Mouse (Mus musculus): ENCODE measurements at regions not wholly inside any gene's neighbourhood (a gene's known extent, or its start where the extent isn't known, plus 50 kb on each side); places are given as distances from the start of the nearest gene placed in this dataset.

DNA sequence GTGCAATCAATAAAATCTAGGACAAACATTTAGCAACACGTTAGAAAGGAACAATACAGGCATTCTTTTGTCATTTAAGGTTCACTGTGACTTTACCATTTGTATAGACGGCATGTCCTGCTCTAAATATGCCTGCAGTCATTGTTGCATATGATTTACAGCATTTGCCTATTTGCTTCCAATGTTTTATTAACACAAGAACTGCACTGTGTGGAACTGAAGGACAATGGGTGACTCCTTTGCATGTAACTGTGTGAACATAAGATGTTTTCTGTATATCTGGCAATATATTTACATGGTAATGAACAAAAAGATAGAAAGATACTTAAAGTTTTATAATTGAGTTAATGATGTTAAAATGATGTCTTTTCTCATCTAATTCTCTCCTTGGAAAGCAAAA, 57.1 kb downstream of the Pou4f1 start:
- DNase-seq (ENCODE audit: low read depth, low spot score) = no peak

DNA sequence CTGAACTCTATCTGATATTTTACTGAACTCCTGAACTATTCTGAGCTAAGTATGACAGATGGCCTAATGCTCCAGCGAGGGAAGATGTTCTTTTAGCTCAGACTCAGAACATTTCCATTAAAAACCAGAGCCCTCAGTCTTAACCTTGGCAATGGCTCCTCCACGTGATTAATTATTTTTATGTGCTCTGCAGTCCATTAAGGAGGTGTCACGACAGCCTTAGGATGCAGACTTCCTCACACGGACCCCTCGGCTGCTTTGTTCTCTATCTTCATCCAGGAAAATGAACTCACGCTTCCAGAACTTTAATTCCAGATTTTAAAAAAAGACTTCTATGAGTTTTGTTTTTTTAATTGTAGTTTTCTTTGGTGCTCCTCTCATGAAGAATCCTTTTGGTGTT, 57.5 kb downstream of the Pou4f1 start:
- DNase-seq (ENCODE audit: low read depth, low spot score) = no peak

GRCm38 (mm10) chr14:104406062-104406461, 61.7 kb downstream of the Pou4f1 start:
- DNase-seq (ENCODE audit: low read depth, low spot score) = no peak

GRCm38 (mm10) chr14:104389297-104390071, 78.3 kb downstream of the Pou4f1 start:
- no peak for DNase-seq (ENCODE audit: low read depth, low spot score)

DNA sequence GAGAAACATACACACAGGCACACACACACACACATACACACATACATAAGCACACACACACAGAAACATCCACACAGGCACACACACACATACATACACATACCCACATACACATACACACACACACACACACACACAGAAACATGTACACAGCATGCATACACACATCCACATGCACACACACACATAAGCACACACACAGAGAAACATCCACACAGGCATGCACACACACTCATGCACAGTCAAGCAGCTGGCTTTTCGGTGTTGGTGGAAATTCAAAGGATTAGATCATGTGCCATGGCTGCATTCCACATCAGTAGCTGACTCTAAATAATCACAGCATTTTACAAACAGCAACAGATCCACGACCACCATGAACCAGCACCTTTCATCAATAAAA, 78.9 kb downstream of the Pou4f1 start:
- no peak for DNase-seq (ENCODE audit: low read depth, low spot score)

GRCm38 (mm10) chr14:104380986-104381385, 86.8 kb downstream of the Pou4f1 start:
- DNase-seq (ENCODE audit: low read depth, low spot score) = no peak

DNA sequence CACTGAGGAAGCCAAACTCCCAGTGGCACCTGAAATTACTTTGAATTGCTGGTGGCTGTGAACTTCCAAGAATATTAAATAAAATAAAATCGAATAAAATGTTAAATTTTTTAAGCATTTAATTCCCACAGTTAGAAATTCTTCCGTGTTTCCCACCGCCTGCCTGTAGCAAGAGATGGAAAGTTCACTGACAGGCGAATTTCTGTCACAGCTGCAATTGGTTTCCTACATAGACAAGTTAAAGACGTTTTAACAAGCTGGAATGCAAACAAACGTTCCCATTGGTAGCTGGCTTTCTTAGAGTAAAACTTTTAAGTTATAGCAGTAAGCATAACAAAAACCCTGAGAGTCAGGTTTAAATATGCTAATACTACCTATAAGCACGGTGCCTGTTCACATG, 95.0 kb downstream of the Pou4f1 start:
- DNase-seq (ENCODE audit: low read depth, low spot score) = no peak

DNA sequence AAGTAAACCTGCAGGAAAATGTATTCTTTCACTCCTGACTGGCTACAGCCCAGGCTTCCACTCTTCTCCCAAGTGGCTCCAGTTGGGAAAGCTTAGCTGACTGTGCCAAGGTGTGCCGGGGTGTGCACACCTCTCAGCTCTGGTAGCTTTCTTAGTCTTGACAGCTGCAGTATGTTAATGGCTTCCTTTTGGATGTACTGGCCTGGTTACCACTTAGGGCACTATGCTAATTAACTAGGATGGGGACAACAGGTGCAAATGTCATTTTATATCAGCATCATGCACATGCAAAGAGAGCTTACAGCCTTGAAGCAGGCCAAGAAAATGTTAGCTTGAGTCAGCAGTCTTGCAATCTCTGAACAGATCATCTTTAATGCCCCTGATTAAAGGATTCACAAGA, 111.2 kb downstream of the Pou4f1 start:
- no peak for DNase-seq (ENCODE audit: low read depth, low spot score)

- peak; percentile 5 for DNase-seq (ENCODE audit: low read depth, low spot score)
Observed at GRCm38 (mm10) chr14:104336783-104337182, 131.0 kb downstream of the Pou4f1 start.

- no peak for DNase-seq (ENCODE audit: low read depth, low spot score)
Observed at GRCm38 (mm10) chr14:104326089-104326488, 141.7 kb downstream of the Pou4f1 start.

DNA sequence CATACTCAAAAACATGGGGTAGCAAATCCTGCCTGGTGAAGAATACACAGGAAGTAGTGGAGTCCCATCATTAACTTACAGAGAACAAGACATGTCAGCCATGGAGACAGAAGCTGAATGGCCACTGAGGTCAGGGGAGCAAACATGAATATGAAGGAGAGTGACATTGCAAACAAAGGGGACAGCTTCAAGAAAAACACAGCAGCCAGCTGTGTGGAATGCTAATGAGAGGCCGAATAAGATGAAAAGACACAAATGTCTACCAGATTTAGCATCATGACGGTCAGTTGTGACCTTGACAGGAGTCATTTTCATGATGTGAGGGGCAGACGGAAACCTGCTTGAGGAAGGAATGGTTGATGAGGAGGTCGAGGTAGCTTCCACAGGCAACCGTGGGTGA, 167.7 kb downstream of the Pou4f1 start:
- DNase-seq (ENCODE audit: low read depth, low spot score) = no peak

DNA sequence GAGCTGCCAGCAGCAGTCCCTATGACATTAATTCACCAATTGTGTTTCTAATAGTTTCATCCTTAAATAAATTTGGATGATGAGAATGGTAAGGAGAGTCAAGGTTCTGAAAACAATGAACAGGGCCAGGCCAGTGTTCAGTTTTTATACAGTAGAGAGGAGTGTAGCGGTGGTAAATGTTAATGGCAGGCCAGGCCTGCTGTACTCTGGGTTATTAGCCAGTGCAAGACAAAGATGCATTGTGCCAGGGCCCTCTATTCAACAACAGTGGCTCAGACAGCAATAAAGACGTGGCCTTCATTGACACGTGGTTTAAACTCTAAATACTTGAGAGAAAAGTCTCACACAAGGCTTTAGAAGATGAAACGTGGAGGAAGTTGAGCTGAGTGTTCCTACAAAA, 169.5 kb downstream of the Pou4f1 start:
- no peak for DNase-seq (ENCODE audit: low read depth, low spot score)

DNA sequence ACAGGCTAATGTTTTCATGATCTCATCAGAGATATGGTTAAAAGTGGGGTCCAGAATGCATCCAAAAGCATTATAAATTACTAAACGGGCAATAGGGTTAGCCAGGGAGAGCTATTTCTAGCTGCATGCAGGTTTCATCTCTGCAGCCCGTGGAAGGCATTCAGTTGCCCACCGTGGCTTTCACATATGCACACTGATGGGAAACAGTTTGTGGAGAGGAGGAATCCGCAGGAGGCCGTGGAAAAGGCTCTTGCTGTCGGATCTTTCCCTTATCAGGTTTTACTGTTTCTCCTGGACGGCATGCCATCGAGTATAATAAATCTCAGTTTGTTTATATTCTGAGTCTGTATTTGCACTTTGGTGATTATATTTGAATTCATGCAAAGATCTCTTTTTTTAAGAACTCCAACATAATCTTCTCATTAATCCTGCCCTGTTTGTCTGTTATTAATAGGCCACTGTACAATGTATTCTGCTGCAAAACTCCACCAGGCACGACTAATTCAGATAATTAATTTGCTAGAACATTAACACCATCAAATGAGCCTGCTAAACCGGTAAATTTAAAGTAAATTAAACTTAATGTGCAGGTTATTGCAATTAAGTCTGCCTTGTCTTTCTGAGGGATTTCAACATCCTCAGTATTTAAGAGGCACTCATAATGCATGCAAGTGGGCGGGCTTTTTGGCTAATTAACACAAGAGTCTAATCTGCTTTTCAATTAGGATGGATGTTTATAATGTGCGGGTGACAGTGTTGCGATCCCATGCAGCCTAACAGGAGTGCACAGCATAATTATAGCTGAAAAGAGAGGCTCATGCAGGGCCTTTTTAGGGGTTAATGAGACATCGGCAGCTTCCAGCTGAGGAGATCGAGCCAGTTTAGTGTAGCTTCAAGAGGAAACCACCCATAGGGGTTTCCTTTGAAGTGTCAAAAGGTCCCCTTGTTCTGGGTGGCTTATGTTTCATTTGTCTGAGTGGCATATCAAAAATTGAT, 170.2 kb downstream of the Pou4f1 start:
- DNase-seq (ENCODE audit: low read depth, low spot score) = no peak

- DNase-seq (ENCODE audit: low read depth, low spot score) = no peak
Observed at GRCm38 (mm10) chr14:104293814-104294213, 174.0 kb downstream of the Pou4f1 start.

DNA sequence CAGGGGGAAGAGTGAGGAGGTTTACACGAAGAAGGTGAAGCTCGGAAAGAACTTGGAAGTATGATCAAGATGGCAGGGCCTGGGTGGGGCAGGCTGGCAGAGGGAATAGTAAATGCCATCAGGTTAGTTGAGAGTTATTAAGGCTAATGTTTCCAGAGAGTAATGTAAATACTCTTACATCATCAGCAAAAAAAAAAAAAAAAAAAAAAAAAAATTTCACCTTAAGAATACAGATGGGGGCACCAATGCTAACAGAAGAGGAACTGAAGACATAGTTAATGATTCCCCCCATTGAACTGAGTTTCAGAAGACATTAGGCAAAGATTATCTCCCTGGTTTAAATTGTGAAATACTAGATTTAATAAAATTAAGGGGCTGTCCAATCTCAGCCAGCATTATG, 174.7 kb downstream of the Pou4f1 start:
- DNase-seq (ENCODE audit: low read depth, low spot score) = no peak

GRCm38 (mm10) chr14:104280353-104280752, 187.4 kb downstream of the Pou4f1 start:
- no peak for DNase-seq (ENCODE audit: low read depth, low spot score)

DNA sequence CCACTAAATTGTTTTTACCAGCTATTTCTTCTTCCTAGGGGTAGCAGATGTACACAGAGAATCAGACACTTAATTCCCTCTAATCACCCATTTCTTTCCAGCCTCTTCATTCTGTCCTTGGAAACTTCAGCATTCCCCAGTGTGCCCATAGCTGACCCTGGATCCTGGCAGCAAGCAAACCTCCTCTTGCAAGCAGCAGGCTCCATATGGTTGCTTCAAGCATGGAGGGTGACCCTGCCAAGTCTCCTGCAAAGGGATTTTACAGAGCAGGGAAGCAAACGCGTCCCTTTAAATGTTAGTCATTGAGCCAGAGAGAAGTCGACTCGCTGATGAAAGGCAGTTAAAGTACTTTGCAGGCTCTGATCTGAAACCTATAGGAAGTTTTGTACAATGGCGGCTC, 187.9 kb downstream of the Pou4f1 start:
- no peak for DNase-seq (ENCODE audit: low read depth, low spot score)

- DNase-seq (ENCODE audit: low read depth, low spot score) = no peak
Observed at GRCm38 (mm10) chr14:104274752-104275151, 193.0 kb downstream of the Pou4f1 start.

- no peak for DNase-seq (ENCODE audit: low read depth, low spot score)
Observed at GRCm38 (mm10) chr14:104264919-104265764, 202.7 kb downstream of the Pou4f1 start.

- DNase-seq (ENCODE audit: low read depth, low spot score) = no peak
Observed at GRCm38 (mm10) chr14:104216965-104217364, 250.8 kb downstream of the Pou4f1 start.

- peak; percentile 10 for DNase-seq (ENCODE audit: low read depth, low spot score)
Observed at GRCm38 (mm10) chr14:104210719-104211118, 257.1 kb downstream of the Pou4f1 start.

DNA sequence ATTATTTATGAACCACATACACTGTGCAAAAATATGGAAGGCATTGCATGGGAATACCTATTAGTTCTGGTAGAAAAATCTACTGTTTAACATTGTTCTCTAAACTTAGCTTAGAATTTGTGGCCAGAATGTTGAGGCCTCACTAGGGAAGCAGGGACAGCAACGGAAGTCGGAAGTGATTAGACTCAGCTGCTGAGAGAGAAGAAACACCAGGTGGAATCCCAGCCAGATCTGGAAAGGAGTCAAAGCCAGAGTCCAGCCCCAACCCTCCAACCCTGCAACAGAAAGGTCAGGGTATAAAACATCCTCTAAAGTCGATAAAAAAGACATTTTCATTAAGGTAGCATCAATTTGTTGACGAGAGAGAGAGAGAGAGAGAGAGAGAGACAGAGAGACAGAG, 258.9 kb downstream of the Pou4f1 start:
- DNase-seq (ENCODE audit: low read depth, low spot score) = no peak

All from skeletal muscle tissue, adult 2 months (tissue).